10 mouse cellular contexts compared by ENCODE assay signal in the genomic region with DNA sequence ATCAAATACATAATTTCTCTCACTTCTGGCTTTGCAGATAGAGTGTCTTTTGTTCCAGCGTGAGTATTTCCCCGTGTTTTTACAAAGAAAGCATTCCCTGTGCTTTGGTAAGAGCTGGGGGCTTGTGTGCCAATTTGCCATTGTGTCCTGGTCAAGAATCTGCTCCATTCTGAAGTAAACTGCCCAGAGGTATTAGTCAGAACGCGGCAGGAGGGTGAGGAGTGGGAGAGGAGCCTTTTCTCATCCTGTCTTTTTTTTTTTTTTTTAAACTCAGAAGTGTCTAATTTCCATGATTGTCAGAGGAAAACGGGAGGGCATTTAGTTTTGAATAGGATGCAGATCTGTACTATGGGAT.
DNase-seq lines count a peak whose midpoint lies in the region; ATAC-seq lines count a peak whose summit lies in the region.
"Had no signal": no experiment of that assay in that cellular context is flagged by ENCODE, and none has a peak within 500 bp of the region (broad histone marks: within the 10 kb centered on the region; RNA-seq: fewer than 3 reads in every experiment).

No protein-coding gene starts in this region.

- H3K27ac ChIP-seq in heart, embryonic 15.5 days, result no peak overlapping the region
- H3K27ac ChIP-seq in limb, embryonic 10.5 days, result no peak overlapping the region
- H3K27ac ChIP-seq: macrophage had no signal

- peaks cover 13% of the 10 kb centered on the region for H3K4me1 ChIP-seq in heart, embryonic 15.5 days (replicated peaks)
- H3K4me1 ChIP-seq in limb, embryonic 10.5 days, result peaks cover 20% of the 10 kb centered on the region

- H3K4me2 ChIP-seq in heart, embryonic 15.5 days, result peak overlapping the region; percentile 80

- peak overlapping the region; percentile 38 for H3K4me3 ChIP-seq in heart, embryonic 15.5 days
- H3K4me3 ChIP-seq in limb, embryonic 10.5 days, result peak overlapping the region; percentile 46

- no peaks in the 10 kb centered on the region for H3K9me3 ChIP-seq in heart, embryonic 15.5 days (replicated peaks)
- no peaks in the 10 kb centered on the region for H3K9me3 ChIP-seq in limb, embryonic 10.5 days (replicated peaks)

- ATAC-seq in heart, embryonic 15.5 days (replicated peaks; ENCODE audit: insufficient number of reproducible peaks, insufficient read depth, low FRiP score, low read depth), result no peak

- 0 out of 2 replicates have a peak overlapping the region, but pooled peaks have one; percentile 19 for H3K9ac ChIP-seq in heart, embryonic 15.5 days

- H3K36me3 ChIP-seq in heart, embryonic 15.5 days, result no peaks in the 10 kb centered on the region
- no peaks in the 10 kb centered on the region for H3K36me3 ChIP-seq in limb, embryonic 10.5 days

- no peaks in the 10 kb centered on the region for H3K27me3 ChIP-seq in heart, embryonic 15.5 days
- H3K27me3 ChIP-seq in limb, embryonic 10.5 days (ENCODE audit: low read depth, poor library complexity, severe bottlenecking), result peaks cover 41% of the 10 kb centered on the region

- no peak for DNase-seq in heart, adult 11 months
- DNase-seq in right cerebral cortex, postnatal 25 days, result peak; percentile 25
- no peak for DNase-seq in right cerebral cortex, postnatal 14 days
- no peak for DNase-seq in limb, embryonic 10.5 days (ENCODE audit: low spot score)
- DNase-seq in MN1 (ENCODE audit: low spot score), result no peak
- DNase-seq in frontal cortex, postnatal 25 days (ENCODE audit: low spot score in 2 of 2), result no peak
- DNase-seq in kidney, adult 9 months, result no peak
- DNase-seq: thymus, adult 18-20 months had no signal

- 5% methylated on average over 5 of the region's 5 CpGs for WGBS in heart, embryonic 15.5 days
- WGBS in limb, embryonic 10.5 days, result 6% methylated on average over 5 of the region's 5 CpGs
